Mouse (Mus musculus) limb, embryonic 12.5 days (tissue): ENCODE data around the gene Pno1. TPM values are rescaled to one million over a fixed set of nuclear protein-coding genes. Genes with fewer than 3 reads are reported as not detected.
A peak's percentile ranks its signal among the peaks of the same experiment; 100 is the strongest.

Experiments used
- ATAC-seq: fragments of 200-750 bp; cut with Nextera tagmentation; 2 replicates; pipeline ENCODE4 v1.8.0; 2017; ENCODE audit warnings: low read depth, moderate TSS enrichment; ENCODE audit not compliant: insufficient number of reproducible peaks, insufficient read depth, low FRiP score, low TSS enrichment
- H3K27ac ChIP-seq: fragments of 300-500 bp; sonication (generic); 2 replicates; pipeline ENCODE4 v1.5.1; 2016; ENCODE audit warnings: mild to moderate bottlenecking, moderate library complexity
- H3K27me3 ChIP-seq: fragments of 300-500 bp; sonication (generic); 2 replicates; pipeline ENCODE4 v1.6.1; 2016; ENCODE audit warnings: mild to moderate bottlenecking, moderate library complexity
- H3K36me3 ChIP-seq: fragments of 300-500 bp; sonication (generic); 2 replicates; pipeline ENCODE4 v1.6.1; 2016; ENCODE audit warnings: mild to moderate bottlenecking, moderate library complexity
- H3K4me1 ChIP-seq: fragments of 300-500 bp; sonication (generic); replicated peaks from 2 replicates; pipeline ENCODE4 v1.6.1; 2016
- H3K4me2 ChIP-seq: fragments of 300-500 bp; sonication (generic); 2 replicates; pipeline ENCODE4 v1.6.1; 2016; ENCODE audit warnings: mild to moderate bottlenecking, moderate library complexity
- H3K4me3 ChIP-seq: fragments of 300-500 bp; sonication (generic); replicated peaks from 2 replicates; pipeline ENCODE4 v1.5.1; 2016; ENCODE audit warnings: mild to moderate bottlenecking
- H3K9ac ChIP-seq: fragments of 300-500 bp; sonication (generic); replicated peaks from 2 replicates; pipeline ENCODE4 v1.6.1; 2016; ENCODE audit warnings: mild to moderate bottlenecking, moderate library complexity
- H3K9me3 ChIP-seq: fragments of 300-500 bp; sonication (generic); 2 replicates; pipeline ENCODE4 v1.6.1; 2016; ENCODE audit warnings: mild to moderate bottlenecking, moderate library complexity
- WGBS: fragments of 180-500 bp; shearing (Covaris S2); methylation state at CpG from one replicate; pipeline ENCODE4 v1.1.7; 2016; 5-methylcytosine and 5-hydroxymethylcytosine counted together
- polyA plus RNA-seq: library from polyadenylated mRNA; unstranded; fragments of >200 nt; fragmentation: Nextera tagmentation; extraction: Ambion mirVana; gene quantifications from 2 replicates; pipeline ENCODE4 v1.2.1, GENCODE M21; 2016

The Pno1 gene
- polyA plus RNA-seq, 1 experiment from 2014 or later = 87.0 TPM

DNA sequence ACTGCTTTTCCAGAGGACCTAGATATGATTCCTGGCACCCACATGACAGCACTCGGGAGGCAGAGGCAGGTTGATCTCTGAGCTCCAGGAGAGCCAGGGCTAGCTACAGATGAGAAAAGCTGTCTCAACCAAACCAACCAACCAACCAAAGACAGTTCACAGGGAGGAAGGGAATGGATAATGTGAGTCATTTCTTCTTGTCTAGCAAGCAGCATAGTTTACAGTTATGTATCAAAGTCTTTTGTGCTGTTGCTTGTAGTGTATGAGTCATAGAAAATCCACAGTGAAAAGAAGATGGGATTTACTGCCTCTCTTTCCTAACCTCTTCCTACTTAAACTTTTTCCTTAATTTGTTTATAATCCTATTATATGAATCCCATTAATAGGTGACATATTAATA is 34.7 kb downstream of the Pno1 start:
- ATAC-seq = no peak
- WGBS = 93% methylated on average over 1 of the region's 1 CpGs
- H3K4me1 ChIP-seq = 0 out of 2 replicates have a peak, but pooled peaks cover 8% of the 10 kb centered on the region
- H3K9ac ChIP-seq = no peak overlapping the region
- H3K36me3 ChIP-seq = peaks cover 11% of the 10 kb centered on the region; the same call in 1 of the 2 replicates
- no peak overlapping the region for H3K4me3 ChIP-seq
- H3K27ac ChIP-seq = no peak overlapping the region
- no peaks in the 10 kb centered on the region for H3K27me3 ChIP-seq
- no peak overlapping the region for H3K4me2 ChIP-seq
- H3K9me3 ChIP-seq = no peaks in the 10 kb centered on the region

DNA sequence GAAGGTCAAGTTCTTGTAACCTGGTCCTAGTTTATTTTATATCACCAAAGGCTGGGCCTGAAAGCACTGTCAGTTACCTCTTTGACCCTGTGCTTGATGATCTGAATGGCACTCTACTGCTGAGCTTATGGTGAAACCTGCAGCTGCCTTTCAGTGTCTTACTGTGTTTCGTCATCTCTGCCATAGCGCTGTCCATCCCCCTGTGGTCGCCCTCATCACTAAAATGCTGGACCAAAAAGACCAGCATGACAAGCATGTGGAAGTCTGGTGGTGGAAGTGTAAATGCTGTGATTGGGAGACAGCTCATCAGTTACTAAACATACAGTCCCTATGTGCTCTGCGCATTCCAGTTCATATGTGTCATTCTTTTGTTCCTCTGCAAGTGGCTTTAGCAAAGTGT is 39.1 kb downstream of the Pno1 start:
- no peak for ATAC-seq
- 97% methylated on average over 4 of the region's 4 CpGs for WGBS

DNA sequence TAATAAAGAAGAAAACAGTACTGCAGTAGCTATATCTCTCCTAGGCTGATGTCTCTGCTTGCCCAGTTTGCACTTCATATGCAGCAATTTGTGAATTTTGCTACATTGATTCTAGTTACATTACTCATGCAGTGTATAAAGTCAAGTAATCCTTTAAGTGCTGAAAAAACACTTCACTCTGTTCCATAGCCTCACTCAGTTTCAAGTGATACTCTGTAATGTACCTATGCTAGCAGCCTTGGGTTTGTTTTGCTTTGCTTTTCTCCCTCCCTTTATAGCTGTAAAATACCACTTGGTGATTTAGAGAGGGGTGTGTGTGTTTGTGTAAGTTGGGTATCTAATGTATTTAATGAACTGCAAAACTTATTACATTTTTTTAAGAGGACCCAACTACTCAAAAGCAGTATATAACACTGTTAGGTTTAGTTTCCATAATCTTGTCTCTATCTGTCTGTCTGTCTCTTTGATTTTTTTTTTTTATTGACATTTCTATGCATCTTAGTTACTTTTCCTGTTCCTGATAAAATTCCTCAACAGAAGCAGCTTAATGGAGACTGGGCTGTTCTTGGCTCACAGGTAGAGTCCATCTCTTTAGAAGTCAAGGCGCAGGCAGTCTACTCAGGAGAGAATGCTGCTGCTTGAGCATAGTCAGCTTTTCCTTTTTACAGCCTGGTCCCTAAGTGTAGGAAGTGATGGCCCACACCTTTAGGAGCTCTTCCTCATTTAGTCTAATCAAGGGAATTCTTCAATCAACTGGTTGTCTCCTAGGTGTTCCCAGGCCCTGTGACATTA is 40.2 kb downstream of the Pno1 start:
- no peak overlapping the region for H3K4me2 ChIP-seq
- no peak overlapping the region for H3K4me3 ChIP-seq
- H3K9ac ChIP-seq = no peak overlapping the region
- peaks cover 9% of the 10 kb centered on the region; the same call in 1 of the 2 replicates for H3K4me1 ChIP-seq
- H3K27me3 ChIP-seq = no peaks in the 10 kb centered on the region
- no peak overlapping the region for H3K27ac ChIP-seq
- H3K36me3 ChIP-seq = peaks cover 11% of the 10 kb centered on the region; the same call in 1 of the 2 replicates
- 96% methylated on average over 1 of the region's 1 CpGs for whole genome bisulfite sequencing
- no peak for ATAC-seq
- H3K9me3 ChIP-seq = no peaks in the 10 kb centered on the region

More for the DNA sequence above, 39.1 kb downstream of the Pno1 start:
- Histone ChIP-seq H3K9ac (no peak overlapping the region), H3K9me3 (no peaks in the 10 kb centered on the region), H3K27me3 (no peaks in the 10 kb centered on the region), H3K4me1 (0 out of 2 replicates have a peak, but pooled peaks cover 4% of the 10 kb centered on the region), H3K4me3 (no peak overlapping the region), H3K27ac (no peak overlapping the region), H3K36me3 (peaks cover 11% of the 10 kb centered on the region; the same call in 1 of the 2 replicates), H3K4me2 (no peak overlapping the region)

DNA sequence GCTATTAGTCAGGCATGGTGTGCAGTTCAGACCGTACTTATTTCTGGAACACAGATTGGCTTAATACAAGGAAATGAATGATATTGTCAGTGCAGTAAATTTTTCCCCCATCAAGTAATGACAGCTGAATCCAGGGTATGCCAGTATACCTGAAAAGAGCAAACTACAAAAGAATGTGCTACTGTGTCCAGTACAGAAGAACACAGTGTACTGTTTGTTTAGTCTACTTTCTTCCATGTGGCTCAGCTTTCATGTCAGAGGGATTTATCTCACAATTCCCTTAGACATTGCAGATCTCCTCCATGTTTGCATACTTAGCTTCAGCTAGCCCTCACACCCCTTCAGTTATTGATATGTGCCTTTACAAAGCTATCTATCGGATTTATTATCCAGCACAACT is 42.1 kb downstream of the Pno1 start:
- no peak for ATAC-seq
- WGBS = 95% methylated on average over 2 of the region's 2 CpGs
- no peak overlapping the region for H3K27ac ChIP-seq
- peaks cover 11% of the 10 kb centered on the region; the same call in 1 of the 2 replicates for H3K36me3 ChIP-seq
- H3K4me2 ChIP-seq = no peak overlapping the region
- H3K4me1 ChIP-seq = peaks cover 14% of the 10 kb centered on the region
- no peaks in the 10 kb centered on the region for H3K9me3 ChIP-seq
- no peak overlapping the region for H3K4me3 ChIP-seq
- no peak overlapping the region for H3K9ac ChIP-seq
- H3K27me3 ChIP-seq = no peaks in the 10 kb centered on the region

DNA sequence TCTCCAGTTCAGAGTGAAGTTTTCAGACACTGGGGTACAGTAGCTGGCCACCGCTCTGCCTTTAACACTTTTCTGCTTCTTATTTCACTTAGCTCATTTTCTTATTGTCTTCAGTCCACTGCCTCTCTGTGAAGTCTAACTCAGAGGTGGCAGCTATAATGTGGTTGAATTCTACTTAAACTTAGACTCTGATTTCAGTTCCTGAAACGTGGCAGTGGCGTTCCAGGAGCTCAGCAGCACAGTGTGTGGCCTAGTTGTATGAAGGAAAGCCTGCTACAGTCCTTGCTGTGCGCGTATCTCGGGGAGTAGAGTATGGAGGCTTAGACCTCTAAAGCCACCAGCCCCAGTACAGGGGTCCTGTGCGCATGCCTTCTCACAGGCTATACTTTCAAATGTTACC is 44.7 kb downstream of the Pno1 start:
- H3K4me2 ChIP-seq = no peak overlapping the region
- H3K36me3 ChIP-seq = no peaks in the 10 kb centered on the region
- H3K4me3 ChIP-seq = no peak overlapping the region
- H3K4me1 ChIP-seq = peaks cover 27% of the 10 kb centered on the region
- no peaks in the 10 kb centered on the region for H3K9me3 ChIP-seq
- H3K27me3 ChIP-seq = no peaks in the 10 kb centered on the region
- ATAC-seq = no peak
- no peak overlapping the region for H3K9ac ChIP-seq
- no peak overlapping the region for H3K27ac ChIP-seq
- WGBS = 93% methylated on average over 7 of the region's 7 CpGs

DNA sequence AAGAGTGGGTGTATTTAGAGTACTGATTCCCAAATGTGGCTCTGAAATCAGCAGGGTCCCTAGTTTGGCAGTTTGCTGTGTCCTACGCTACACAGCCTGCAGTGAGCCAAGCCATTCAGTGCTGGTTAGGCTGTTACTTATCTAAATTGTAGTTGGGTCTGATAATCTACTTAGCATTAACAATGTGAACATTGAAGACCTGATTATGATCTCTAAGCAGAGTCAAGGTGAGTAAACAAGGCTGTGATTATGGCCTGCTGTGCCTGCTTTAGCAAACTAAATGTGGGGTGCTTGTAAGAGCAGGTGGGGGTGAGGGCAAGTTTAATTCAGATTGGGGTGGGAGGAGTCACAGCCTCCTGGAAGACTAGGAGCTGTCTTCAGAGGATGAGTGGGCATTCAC is 47.4 kb downstream of the Pno1 start:
- H3K36me3 ChIP-seq = no peaks in the 10 kb centered on the region
- no peaks in the 10 kb centered on the region for H3K27me3 ChIP-seq
- H3K9me3 ChIP-seq = no peaks in the 10 kb centered on the region
- H3K4me1 ChIP-seq = peaks cover 36% of the 10 kb centered on the region
- no peak for ATAC-seq
- no peak overlapping the region for H3K27ac ChIP-seq
- H3K4me2 ChIP-seq = no peak overlapping the region
- no peak overlapping the region for H3K9ac ChIP-seq
- WGBS = 87% methylated on average over 1 of the region's 1 CpGs
- no peak overlapping the region for H3K4me3 ChIP-seq

DNA sequence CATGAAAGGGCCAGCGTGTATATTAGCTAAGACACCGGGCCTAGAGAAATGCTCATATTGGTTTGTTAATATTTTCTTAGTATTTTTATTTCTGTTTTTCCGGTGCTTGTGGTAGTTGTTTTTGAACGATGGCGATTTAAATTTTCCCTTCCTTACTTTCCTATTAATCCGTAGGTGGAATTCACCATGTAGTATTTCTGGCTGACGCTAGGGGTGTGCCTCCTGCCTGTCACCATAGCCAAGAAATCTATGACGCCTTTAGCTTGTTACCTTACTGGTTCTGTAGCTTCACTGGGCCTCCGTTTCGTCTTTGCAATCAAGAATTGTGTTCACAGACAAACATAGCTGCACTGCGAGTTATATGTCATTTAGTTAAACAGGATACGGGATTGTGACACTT is 51.1 kb downstream of the Pno1 start:
- Histone ChIP-seq H3K4me3 (peak overlapping the region; percentile 96), H3K9ac (peak overlapping the region; percentile 98), H3K36me3 (no peaks in the 10 kb centered on the region), H3K4me1 (peaks cover 25% of the 10 kb centered on the region), H3K9me3 (no peaks in the 10 kb centered on the region), H3K27ac (peak overlapping the region; percentile 97), H3K27me3 (no peaks in the 10 kb centered on the region), H3K4me2 (peak overlapping the region; percentile 73)
- WGBS = 2% methylated on average over 12 of the region's 12 CpGs
- ATAC-seq = no peak

DNA sequence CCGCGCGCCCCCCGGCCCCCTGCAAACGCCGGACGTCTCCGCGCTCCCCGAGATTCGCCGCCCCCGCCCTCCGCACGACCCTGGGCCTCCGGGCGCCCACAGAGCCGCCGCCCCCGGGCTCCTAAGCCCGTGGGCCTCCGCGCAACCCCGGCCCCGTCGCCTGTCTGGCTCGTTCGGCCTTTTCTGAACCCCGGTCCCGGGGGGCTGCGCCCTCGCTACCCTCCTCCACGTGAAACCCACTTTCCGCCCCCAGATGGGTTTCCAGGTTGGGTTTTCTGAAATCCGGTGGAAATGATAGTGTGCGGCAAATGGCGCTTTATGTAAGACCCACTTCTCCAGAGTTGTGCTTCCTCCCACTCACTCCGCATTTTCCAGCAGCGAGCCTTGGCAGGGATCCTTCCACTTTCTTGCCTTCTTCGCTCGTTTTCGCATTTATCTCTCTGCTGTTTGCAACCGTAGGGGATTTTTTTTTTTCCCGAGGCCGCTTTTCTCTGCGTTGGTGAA is 51.6 kb downstream of the Pno1 start:
- peaks cover 25% of the 10 kb centered on the region for H3K4me1 ChIP-seq
- ATAC-seq = peak; percentile 11; the same call in 1 of the 2 replicates
- 2% methylated on average over 45 of the region's 46 CpGs for WGBS

DNA sequence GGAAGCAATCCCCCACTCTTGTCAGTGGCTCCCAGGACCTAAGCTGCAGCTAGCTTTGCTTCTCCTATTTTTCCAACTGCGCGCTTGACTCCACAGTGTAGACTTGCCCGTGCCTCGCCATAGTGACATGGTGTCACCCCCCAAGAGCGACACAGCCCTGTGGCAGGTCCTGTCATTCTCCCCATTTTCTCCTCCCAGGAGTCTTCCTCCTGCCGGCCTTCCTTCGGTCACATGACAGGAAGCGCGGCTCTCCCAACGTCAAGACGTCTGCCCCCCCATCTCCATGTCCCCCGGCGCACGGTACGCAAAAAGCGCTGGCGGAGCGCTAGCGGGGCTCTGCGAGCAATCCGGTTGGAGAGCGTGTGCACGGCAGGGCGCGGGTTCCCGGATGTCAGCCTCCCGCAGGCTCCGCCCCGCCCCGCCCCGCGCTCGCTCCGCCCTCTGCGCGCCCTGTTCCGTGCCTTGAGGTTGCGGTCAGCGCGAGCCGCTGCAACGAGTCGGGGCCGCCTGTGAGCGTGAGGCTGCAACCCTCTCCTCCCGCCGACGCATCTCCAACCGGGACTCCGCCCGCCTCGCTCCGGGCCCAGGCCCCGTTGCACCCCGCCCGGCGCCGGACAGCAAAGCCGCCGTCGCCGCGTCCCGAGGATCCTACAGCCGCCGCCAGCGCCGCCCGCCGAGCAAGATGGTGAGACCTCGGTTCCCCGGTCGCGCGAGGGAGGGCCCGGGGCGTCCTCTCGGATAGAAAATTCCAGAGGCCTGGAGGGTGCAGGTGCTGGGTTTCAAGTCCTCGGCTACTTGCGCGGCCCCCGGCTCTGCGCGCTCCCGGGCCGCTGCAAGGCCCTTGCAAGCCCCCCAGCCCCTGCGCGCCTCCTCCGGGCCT is 52.3 kb downstream of the Pno1 start, which contains the start of gene Ppp3r1:
Ppp3r1 (plus strand) TSS at position 406 of the 880 bp plus-strand sequence.
- H3K4me1 ChIP-seq = peaks cover 23% of the 10 kb centered on the region
- no peaks in the 10 kb centered on the region for H3K9me3 ChIP-seq
- H3K9ac ChIP-seq = peak within 1 kb of the TSS; percentile 98
- H3K36me3 ChIP-seq = no peaks in the 10 kb centered on the region
- no peaks in the 10 kb centered on the region for H3K27me3 ChIP-seq
- peak within 1 kb of the TSS; percentile 97 for H3K27ac ChIP-seq
- H3K4me3 ChIP-seq = peak within 1 kb of the TSS; percentile 96
- WGBS = under 1% methylated on average over 72 of the region's 89 CpGs
- peak within 1 kb of the TSS; percentile 73 for H3K4me2 ChIP-seq
- peak; percentile 99 for ATAC-seq

More for the DNA sequence above, 51.6 kb downstream of the Pno1 start:
- peak overlapping the region; percentile 96 for H3K4me3 ChIP-seq
- H3K9me3 ChIP-seq = no peaks in the 10 kb centered on the region
- peak overlapping the region; percentile 98 for H3K9ac ChIP-seq
- no peaks in the 10 kb centered on the region for H3K36me3 ChIP-seq
- no peaks in the 10 kb centered on the region for H3K27me3 ChIP-seq
- H3K27ac ChIP-seq = peak overlapping the region; percentile 97
- H3K4me2 ChIP-seq = peak overlapping the region; percentile 73
